Mouse (Mus musculus): ENCODE results near the gene F13a1. TPM values are rescaled to one million over a fixed set of nuclear protein-coding genes. Genes with fewer than 3 reads are reported as not detected.

F13a1 gene
- polyA plus RNA-seq, 1 experiment from 2014 or later = 12.0 TPM

GRCm38 (mm10) chr13:37049018-37049417 is 1.0 kb downstream of the F13a1 start:
- Histone ChIP-seq H3K4me2 (ENCODE audit: low read depth, low read length) (no peak overlapping the region), H3K4me3 (ENCODE audit: low read length) (no peak overlapping the region), H3K4me1 (ENCODE audit: control insufficient read depth, insufficient read depth, low read length) (no peaks in the 10 kb centered on the region; the same call in 1 of the 2 replicates), H3K9ac (ENCODE audit: low read length) (no peak overlapping the region), H3K27ac (ENCODE audit: low read length) (no peak overlapping the region), H3K9me3 (replicated peaks; ENCODE audit: control insufficient read depth, low read length) (no peaks in the 10 kb centered on the region), H3K27me3 (ENCODE audit: control insufficient read depth, insufficient read depth, low read length) (no peaks in the 10 kb centered on the region), H3K36me3 (ENCODE audit: control insufficient read depth, insufficient read depth) (no peaks in the 10 kb centered on the region)
- ATAC-seq (replicated peaks; ENCODE audit: extremely low read depth, insufficient read depth, low FRiP score) = no peak
- WGBS = 61% methylated on average over 6 of the region's 6 CpGs

DNA sequence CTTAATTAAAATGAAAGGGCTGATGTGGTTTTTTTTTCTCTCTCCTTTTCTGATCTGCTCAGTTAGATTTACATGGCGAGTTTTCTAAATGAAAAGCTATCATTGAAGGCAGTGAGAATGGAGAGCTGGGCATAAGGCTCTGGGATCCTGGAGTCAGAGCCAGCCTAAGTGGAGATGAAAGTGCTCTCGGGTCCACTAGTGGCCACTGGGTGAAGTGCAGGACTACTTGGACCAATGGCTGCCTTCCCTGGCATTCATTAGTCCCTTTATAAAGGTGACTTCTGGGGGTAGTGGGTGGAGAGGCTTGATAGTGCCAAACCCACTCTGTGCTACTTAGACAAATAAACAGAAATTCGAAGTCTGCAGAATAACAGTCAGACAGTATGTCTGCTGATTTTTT is 5.0 kb downstream of the F13a1 start:
- no peak for ATAC-seq (replicated peaks; ENCODE audit: extremely low read depth, insufficient read depth, low FRiP score)
- WGBS = 80% methylated on average over 3 of the region's 3 CpGs
- Histone ChIP-seq H3K4me2 (ENCODE audit: low read depth, low read length) (no peak overlapping the region), H3K27me3 (ENCODE audit: control insufficient read depth, insufficient read depth, low read length) (no peaks in the 10 kb centered on the region), H3K9ac (ENCODE audit: low read length) (no peak overlapping the region), H3K27ac (ENCODE audit: low read length) (no peak overlapping the region), H3K36me3 (ENCODE audit: control insufficient read depth, insufficient read depth) (no peaks in the 10 kb centered on the region), H3K4me1 (ENCODE audit: control insufficient read depth, insufficient read depth, low read length) (no peaks in the 10 kb centered on the region; the same call in 1 of the 2 replicates), H3K4me3 (ENCODE audit: low read length) (no peak overlapping the region), H3K9me3 (replicated peaks; ENCODE audit: control insufficient read depth, low read length) (no peaks in the 10 kb centered on the region)

DNA sequence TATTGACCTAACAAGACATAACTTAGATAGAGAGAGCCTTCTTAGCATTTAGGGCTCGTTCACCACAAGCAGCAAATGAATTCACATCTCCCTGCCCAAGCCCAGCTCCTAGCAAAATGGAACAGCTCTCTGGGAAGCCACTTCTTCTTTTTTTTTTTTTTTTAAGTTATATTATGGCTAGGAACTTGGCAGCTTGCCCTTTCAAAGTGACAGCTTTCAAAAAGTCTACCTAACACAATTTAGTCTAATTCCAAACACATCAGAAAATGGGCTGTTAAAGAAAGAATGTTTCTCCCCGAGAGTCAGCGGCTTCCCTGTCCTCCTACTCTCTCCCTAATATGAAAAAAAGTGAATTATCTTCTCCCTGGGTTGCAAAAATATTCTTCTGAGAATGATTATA is 15.3 kb downstream of the F13a1 start:
- H3K27me3 ChIP-seq (ENCODE audit: control insufficient read depth, insufficient read depth, low read length) = no peaks in the 10 kb centered on the region
- no peak overlapping the region for H3K27ac ChIP-seq (ENCODE audit: low read length)
- no peaks in the 10 kb centered on the region for H3K4me1 ChIP-seq (ENCODE audit: control insufficient read depth, insufficient read depth, low read length)
- WGBS = 54% methylated on average over 3 of the region's 3 CpGs
- H3K4me2 ChIP-seq (ENCODE audit: low read depth, low read length) = no peak overlapping the region
- H3K4me3 ChIP-seq (ENCODE audit: low read length) = no peak overlapping the region
- H3K36me3 ChIP-seq (ENCODE audit: control insufficient read depth, insufficient read depth) = no peaks in the 10 kb centered on the region
- no peaks in the 10 kb centered on the region for H3K9me3 ChIP-seq (replicated peaks; ENCODE audit: control insufficient read depth, low read length)
- ATAC-seq (replicated peaks; ENCODE audit: extremely low read depth, insufficient read depth, low FRiP score) = no peak
- no peak overlapping the region for H3K9ac ChIP-seq (ENCODE audit: low read length)

GRCm38 (mm10) chr13:37025996-37026579 is 24.0 kb downstream of the F13a1 start:
- Histone ChIP-seq H3K4me1 (ENCODE audit: control insufficient read depth, insufficient read depth, low read length) (no peaks in the 10 kb centered on the region), H3K9ac (ENCODE audit: low read length) (no peak overlapping the region), H3K36me3 (ENCODE audit: control insufficient read depth, insufficient read depth) (no peaks in the 10 kb centered on the region), H3K4me3 (ENCODE audit: low read length) (no peak overlapping the region), H3K27me3 (ENCODE audit: control insufficient read depth, insufficient read depth, low read length) (no peaks in the 10 kb centered on the region), H3K4me2 (ENCODE audit: low read depth, low read length) (no peak overlapping the region), H3K27ac (ENCODE audit: low read length) (no peak overlapping the region), H3K9me3 (replicated peaks; ENCODE audit: control insufficient read depth, low read length) (peaks cover 4% of the 10 kb centered on the region; the same call in 1 of the 2 replicates)
- 55% methylated on average over 4 of the region's 4 CpGs for WGBS
- no peak for ATAC-seq (replicated peaks; ENCODE audit: extremely low read depth, insufficient read depth, low FRiP score)

- H3K4me3 ChIP-seq (ENCODE audit: low read length) = no peak overlapping the region
- no peaks in the 10 kb centered on the region for H3K9me3 ChIP-seq (replicated peaks; ENCODE audit: control insufficient read depth, low read length)
- H3K36me3 ChIP-seq (ENCODE audit: control insufficient read depth, insufficient read depth) = no peaks in the 10 kb centered on the region
- WGBS = 62% methylated on average over 2 of the region's 2 CpGs
- H3K4me1 ChIP-seq (ENCODE audit: control insufficient read depth, insufficient read depth, low read length) = no peaks in the 10 kb centered on the region
- no peak overlapping the region for H3K4me2 ChIP-seq (ENCODE audit: low read depth, low read length)
- H3K27ac ChIP-seq (ENCODE audit: low read length) = no peak overlapping the region
- ATAC-seq (replicated peaks; ENCODE audit: extremely low read depth, insufficient read depth, low FRiP score) = no peak
- no peaks in the 10 kb centered on the region for H3K27me3 ChIP-seq (ENCODE audit: control insufficient read depth, insufficient read depth, low read length)
- H3K9ac ChIP-seq (ENCODE audit: low read length) = no peak overlapping the region
Observed at GRCm38 (mm10) chr13:37021575-37021974, 28.5 kb downstream of the F13a1 start.

DNA sequence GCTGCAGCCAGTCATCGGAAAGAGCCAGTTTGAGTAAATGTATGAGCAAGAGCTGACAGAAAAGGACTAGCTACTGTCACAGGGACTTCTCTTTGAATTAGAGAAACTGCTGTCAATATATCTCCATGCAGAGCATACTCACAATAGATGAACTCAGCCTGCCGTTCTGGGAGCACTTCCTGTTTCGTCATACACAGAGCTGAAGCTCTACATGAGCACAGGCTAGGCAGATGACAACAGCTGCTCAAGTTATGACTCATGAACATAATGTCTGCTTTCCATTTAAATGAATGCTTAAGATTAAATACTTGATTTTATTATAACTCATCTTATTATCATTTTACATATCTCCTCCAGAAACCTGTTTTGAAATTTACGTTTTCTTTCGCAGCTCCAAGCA is 39.3 kb downstream of the F13a1 start:
- Histone ChIP-seq H3K4me2 (ENCODE audit: low read depth, low read length) (no peak overlapping the region), H3K4me3 (ENCODE audit: low read length) (no peak overlapping the region), H3K27me3 (ENCODE audit: control insufficient read depth, insufficient read depth, low read length) (no peaks in the 10 kb centered on the region), H3K36me3 (ENCODE audit: control insufficient read depth, insufficient read depth) (no peaks in the 10 kb centered on the region), H3K9me3 (replicated peaks; ENCODE audit: control insufficient read depth, low read length) (no peaks in the 10 kb centered on the region), H3K27ac (ENCODE audit: low read length) (no peak overlapping the region), H3K4me1 (ENCODE audit: control insufficient read depth, insufficient read depth, low read length) (peaks cover 7% of the 10 kb centered on the region), H3K9ac (ENCODE audit: low read length) (no peak overlapping the region)
- WGBS = 75% methylated on average over 5 of the region's 5 CpGs
- no peak for ATAC-seq (replicated peaks; ENCODE audit: extremely low read depth, insufficient read depth, low FRiP score)

DNA sequence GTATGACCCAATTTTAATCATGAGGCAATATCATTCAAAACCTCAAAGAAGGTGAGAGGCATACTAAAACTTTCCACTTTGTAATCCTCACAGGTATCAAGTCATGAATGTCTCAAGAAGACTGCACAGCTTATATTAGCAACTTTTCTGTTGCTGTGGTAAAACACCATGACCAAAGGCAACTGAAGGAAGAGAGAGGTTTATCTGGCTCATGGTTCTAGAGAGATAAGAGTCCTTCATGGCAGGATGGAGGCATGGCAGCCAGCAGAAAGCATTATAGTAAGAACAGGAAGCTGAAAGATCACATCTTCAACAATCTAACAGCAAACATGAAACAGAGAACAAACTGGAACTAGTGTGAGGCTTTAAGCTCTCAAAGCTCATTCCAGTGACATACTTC is 43.8 kb downstream of the F13a1 start:
- no peaks in the 10 kb centered on the region for H3K36me3 ChIP-seq (ENCODE audit: control insufficient read depth, insufficient read depth)
- H3K9me3 ChIP-seq (replicated peaks; ENCODE audit: control insufficient read depth, low read length) = no peaks in the 10 kb centered on the region
- H3K4me2 ChIP-seq (ENCODE audit: low read depth, low read length) = no peak overlapping the region
- no peak for ATAC-seq (replicated peaks; ENCODE audit: extremely low read depth, insufficient read depth, low FRiP score)
- no peaks in the 10 kb centered on the region for H3K27me3 ChIP-seq (ENCODE audit: control insufficient read depth, insufficient read depth, low read length)
- H3K9ac ChIP-seq (ENCODE audit: low read length) = no peak overlapping the region
- no peak overlapping the region for H3K27ac ChIP-seq (ENCODE audit: low read length)
- H3K4me1 ChIP-seq (ENCODE audit: control insufficient read depth, insufficient read depth, low read length) = no peaks in the 10 kb centered on the region
- no peak overlapping the region for H3K4me3 ChIP-seq (ENCODE audit: low read length)

- Histone ChIP-seq H3K9ac (ENCODE audit: low read length) (no peak overlapping the region), H3K36me3 (ENCODE audit: control insufficient read depth, insufficient read depth) (no peaks in the 10 kb centered on the region), H3K4me3 (ENCODE audit: low read length) (no peak overlapping the region), H3K9me3 (replicated peaks; ENCODE audit: control insufficient read depth, low read length) (no peaks in the 10 kb centered on the region), H3K27me3 (ENCODE audit: control insufficient read depth, insufficient read depth, low read length) (no peaks in the 10 kb centered on the region), H3K4me1 (ENCODE audit: control insufficient read depth, insufficient read depth, low read length) (no peaks in the 10 kb centered on the region), H3K27ac (ENCODE audit: low read length) (no peak overlapping the region), H3K4me2 (ENCODE audit: low read depth, low read length) (no peak overlapping the region)
- no peak for ATAC-seq (replicated peaks; ENCODE audit: extremely low read depth, insufficient read depth, low FRiP score)
- WGBS = 72% methylated on average over 6 of the region's 6 CpGs
Observed at GRCm38 (mm10) chr13:36999210-36999705, 50.8 kb downstream of the F13a1 start.

- H3K4me2 ChIP-seq (ENCODE audit: low read depth, low read length) = no peak overlapping the region
- H3K27me3 ChIP-seq (ENCODE audit: control insufficient read depth, insufficient read depth, low read length) = no peaks in the 10 kb centered on the region
- H3K27ac ChIP-seq (ENCODE audit: low read length) = no peak overlapping the region
- no peaks in the 10 kb centered on the region for H3K36me3 ChIP-seq (ENCODE audit: control insufficient read depth, insufficient read depth)
- H3K4me1 ChIP-seq (ENCODE audit: control insufficient read depth, insufficient read depth, low read length) = 0 out of 2 replicates have a peak, but pooled peaks cover under 1% of the 10 kb centered on the region
- H3K9ac ChIP-seq (ENCODE audit: low read length) = no peak overlapping the region
- 83% methylated on average over 5 of the region's 5 CpGs for whole genome bisulfite sequencing
- H3K9me3 ChIP-seq (replicated peaks; ENCODE audit: control insufficient read depth, low read length) = no peaks in the 10 kb centered on the region
- no peak overlapping the region for H3K4me3 ChIP-seq (ENCODE audit: low read length)
- no peak for ATAC-seq (replicated peaks; ENCODE audit: extremely low read depth, insufficient read depth, low FRiP score)
Observed at GRCm38 (mm10) chr13:36993593-36993992, 56.5 kb downstream of the F13a1 start.

Measured in heart, embryonic 16.5 days (tissue).